Mouse (Mus musculus): Measurements from ENCODE around the gene Ubr4.

- TF ChIP-seq CTCF (IDR thresholded peaks at IDR 0.05; ENCODE audit: low read depth) (no peak), EP300 (IDR thresholded peaks at IDR 0.05; ENCODE audit: low read depth) (no peak)
Measured at GRCm38 (mm10) chr4:139521926-139522325, 169.5 kb downstream of the Ubr4 start.
